Mouse (Mus musculus) midbrain, postnatal 0 days (tissue): ENCODE results near the gene Slc2a4. TPM values are rescaled to one million over a fixed set of nuclear protein-coding genes. Genes with fewer than 3 reads are reported as not detected.
"Not testable (repeated sequence)": the region's sequence is repeated elsewhere in the genome, so short reads cannot be mapped to it uniquely, and the experiment has no call there.

Experiments used
- ATAC-seq: fragments of 200-750 bp; cut with Nextera tagmentation; 2 replicates; pipeline ENCODE4 v1.8.0; 2017; ENCODE audit warnings: moderate number of reproducible peaks, mild to moderate bottlenecking, moderate TSS enrichment, moderate library complexity; ENCODE audit not compliant: low FRiP score
- DNase-seq: peaks from one replicate; pipeline ENCODE4 v3.0.0-alpha.2; 2015; ENCODE audit warnings: low spot score
- H3K27ac ChIP-seq: fragments of 300-500 bp; sonication (generic); 2 replicates; pipeline ENCODE4 v1.5.1; 2014; ENCODE audit warnings: low read depth, mild to moderate bottlenecking, low read length, mixed read lengths
- H3K27me3 ChIP-seq: fragments of 300-500 bp; sonication (generic); 2 replicates; pipeline ENCODE4 v1.6.1; 2014; ENCODE audit warnings: low read length, control low read depth, mixed read lengths; ENCODE audit not compliant: insufficient read depth
- H3K36me3 ChIP-seq: fragments of 300-500 bp; sonication (generic); 2 replicates; pipeline ENCODE4 v1.6.1; 2014; ENCODE audit warnings: low read length, control low read depth, mixed read lengths; ENCODE audit not compliant: insufficient read depth
- H3K4me1 ChIP-seq: fragments of 300-500 bp; sonication (generic); 2 replicates; pipeline ENCODE4 v1.6.1; 2014; ENCODE audit warnings: mild to moderate bottlenecking, control low read depth, antibody characterized with exemption, low read length, mixed read lengths; ENCODE audit not compliant: insufficient read depth
- H3K4me2 ChIP-seq: fragments of 300-500 bp; sonication (generic); 2 replicates; pipeline ENCODE4 v1.6.1; 2014; ENCODE audit warnings: low read depth, mild to moderate bottlenecking, low read length, mixed read lengths; ENCODE audit not compliant: poor library complexity, severe bottlenecking
- H3K4me3 ChIP-seq: fragments of 300-500 bp; sonication (generic); 2 replicates; pipeline ENCODE4 v1.5.1; 2014; ENCODE audit warnings: low read depth, mild to moderate bottlenecking, low read length, moderate library complexity
- H3K9ac ChIP-seq: fragments of 300-500 bp; sonication (generic); replicated peaks from 2 replicates; pipeline ENCODE4 v1.6.1; 2014; ENCODE audit warnings: mild to moderate bottlenecking, low read length, moderate library complexity, mixed read lengths; ENCODE audit not compliant: poor library complexity, severe bottlenecking
- H3K9me3 ChIP-seq: fragments of 300-500 bp; sonication (generic); 2 replicates; pipeline ENCODE4 v1.6.1; 2016; ENCODE audit warnings: low read length, control low read depth
- CTCF ChIP-seq: IDR thresholded peaks from 2 replicates; pipeline ENCODE4 v1.5.1; 2016; ENCODE audit warnings: antibody characterized with exemption, mild to moderate bottlenecking
- WGBS: fragments of 180-500 bp; shearing (Covaris S2); extraction: QIAGEN DNeasy Blood & Tissue Kit; methylation state at CpG from one replicate; pipeline ENCODE4 v1.1.7; 2014; 5-methylcytosine and 5-hydroxymethylcytosine counted together
- polyA plus RNA-seq: library from polyadenylated mRNA; unstranded; fragments of >200 nt; fragmentation: Nextera tagmentation; extraction: Ambion mirVana; gene quantifications from 2 replicates; pipeline ENCODE4 v1.2.1, GENCODE M21; 2015
- total RNA-seq: library from RNA; depleted of rRNA; stranded (reverse); fragments of >200 nt; gene quantifications from 2 replicates; pipeline ENCODE4 v1.2.3, GENCODE M21; 2014

The Slc2a4 gene
- total and polyA plus RNA-seq, 2 experiments from 2014 or later = 4.0 to 8.8 TPM

GRCm38 (mm10) chr11:69931769-69932168 lies 16.2 kb downstream of the Slc2a4 start:
- DNase-seq (no peak), ATAC-seq (no peak)
- H3K9me3 ChIP-seq = no peaks in the 10 kb centered on the region
- H3K36me3 ChIP-seq = no peaks in the 10 kb centered on the region
- H3K27ac ChIP-seq = no peak overlapping the region
- 70% methylated on average over 8 of the region's 8 CpGs for WGBS
- H3K4me1 ChIP-seq = no peaks in the 10 kb centered on the region
- no peaks in the 10 kb centered on the region for H3K27me3 ChIP-seq
- no peak overlapping the region for H3K4me2 ChIP-seq
- no peak overlapping the region for H3K9ac ChIP-seq
- TF ChIP-seq CTCF = no peak
- H3K4me3 ChIP-seq = no peak overlapping the region

GRCm38 (mm10) chr11:69930967-69931537 lies 16.9 kb downstream of the Slc2a4 start:
- no peak overlapping the region for H3K9ac ChIP-seq
- no peak for TF ChIP-seq CTCF
- no peak overlapping the region for H3K4me2 ChIP-seq
- no peaks in the 10 kb centered on the region for H3K4me1 ChIP-seq
- H3K36me3 ChIP-seq = no peaks in the 10 kb centered on the region
- ATAC-seq (no peak), DNase-seq (no peak)
- no peaks in the 10 kb centered on the region for H3K9me3 ChIP-seq
- H3K27ac ChIP-seq = no peak overlapping the region
- no peak overlapping the region for H3K4me3 ChIP-seq
- H3K27me3 ChIP-seq = no peaks in the 10 kb centered on the region
- WGBS = 79% methylated on average over 3 of the region's 3 CpGs

- not testable (repeated sequence) for H3K9me3 ChIP-seq, H3K27ac ChIP-seq, H3K9ac ChIP-seq, H3K36me3 ChIP-seq, H3K4me2 ChIP-seq, H3K4me3 ChIP-seq, H3K4me1 ChIP-seq, DNase-seq, ATAC-seq, H3K27me3 ChIP-seq
- 89% methylated on average over 8 of the region's 8 CpGs for WGBS
Measured at GRCm38 (mm10) chr11:69930176-69930575, 17.8 kb downstream of the Slc2a4 start.

- H3K27ac ChIP-seq = no peak overlapping the region
- H3K4me1 ChIP-seq = no peaks in the 10 kb centered on the region
- WGBS = 83% methylated on average over 4 of the region's 4 CpGs
- H3K9ac ChIP-seq = no peak overlapping the region
- no peak for TF ChIP-seq CTCF
- no peak overlapping the region for H3K4me3 ChIP-seq
- no peak for DNase-seq
- H3K9me3 ChIP-seq = no peaks in the 10 kb centered on the region
- no peak for ATAC-seq
- H3K36me3 ChIP-seq = no peaks in the 10 kb centered on the region
- H3K27me3 ChIP-seq = no peaks in the 10 kb centered on the region
- H3K4me2 ChIP-seq = no peak overlapping the region
Measured at GRCm38 (mm10) chr11:69929712-69930111, 18.3 kb downstream of the Slc2a4 start.

GRCm38 (mm10) chr11:69927501-69927900 lies 20.5 kb downstream of the Slc2a4 start:
- H3K4me3 ChIP-seq = no peak overlapping the region
- H3K36me3 ChIP-seq = no peaks in the 10 kb centered on the region
- ATAC-seq (no peak), DNase-seq (no peak)
- WGBS = 92% methylated on average over 2 of the region's 2 CpGs
- TF ChIP-seq CTCF = peak; percentile 17; the same call in 1 of the 2 replicates
- no peaks in the 10 kb centered on the region for H3K27me3 ChIP-seq
- H3K9me3 ChIP-seq = no peaks in the 10 kb centered on the region
- no peak overlapping the region for H3K4me2 ChIP-seq
- no peak overlapping the region for H3K9ac ChIP-seq
- H3K27ac ChIP-seq = no peak overlapping the region
- H3K4me1 ChIP-seq = no peaks in the 10 kb centered on the region

GRCm38 (mm10) chr11:69922796-69923195 lies 25.2 kb downstream of the Slc2a4 start:
- Histone ChIP-seq H3K4me1 (peaks cover 5% of the 10 kb centered on the region), H3K27ac (0 out of 2 replicates have a peak overlapping the region, but pooled peaks have one; percentile 84), H3K27me3 (no peaks in the 10 kb centered on the region), H3K9ac (no peak overlapping the region), H3K4me3 (no peak overlapping the region; the same call in 1 of the 2 replicates), H3K9me3 (no peaks in the 10 kb centered on the region), H3K36me3 (peaks cover 6% of the 10 kb centered on the region), H3K4me2 (no peak overlapping the region)
- DNase-seq (no peak), ATAC-seq (no peak)
- WGBS = 69% methylated on average over 3 of the region's 3 CpGs
- TF ChIP-seq CTCF = no peak
